Mouse (Mus musculus): ENCODE results near the gene Fbxo5.
A peak's percentile ranks its signal among the peaks of the same experiment; 100 is the strongest.

The Fbxo5 gene

GRCm38 (mm10) chr10:5805243-5805730 is at the start of gene Fbxo5:
Gene Fbxo5 (minus strand): TSS chr10:5805600.
- DNase-seq (ENCODE audit: low spot score in 2 of 2), result peak; percentile 93 to 97

GRCm38 (mm10) chr10:5853290-5853868 is 48.0 kb upstream of the Fbxo5 start:
- no peak for DNase-seq (ENCODE audit: low spot score in 2 of 2)

DNA sequence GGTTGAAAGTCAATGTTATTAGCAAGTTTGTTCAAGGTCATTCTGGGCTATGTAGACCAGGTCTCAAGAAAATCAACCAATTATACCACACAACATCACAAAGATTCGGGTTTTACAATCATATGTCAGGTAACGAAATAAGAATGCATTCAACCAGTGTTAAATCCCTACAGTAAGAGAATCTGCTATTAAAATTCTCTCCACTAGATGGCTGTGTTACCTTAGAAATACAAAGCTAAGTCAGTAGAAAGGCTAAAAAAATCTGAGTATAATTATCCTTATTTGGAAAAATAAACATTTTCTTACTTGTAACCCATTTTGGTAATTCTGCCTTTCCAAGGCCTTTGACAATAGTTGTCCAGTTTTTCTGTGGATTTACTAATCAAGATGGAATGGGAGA is 41.5 kb upstream of the Fbxo5 start:
- no peak for DNase-seq (ENCODE audit: low spot score in 2 of 2)

- no peak for DNase-seq (ENCODE audit: low spot score in 2 of 2)
Observed at GRCm38 (mm10) chr10:5841369-5841768, 36.0 kb upstream of the Fbxo5 start.

DNA sequence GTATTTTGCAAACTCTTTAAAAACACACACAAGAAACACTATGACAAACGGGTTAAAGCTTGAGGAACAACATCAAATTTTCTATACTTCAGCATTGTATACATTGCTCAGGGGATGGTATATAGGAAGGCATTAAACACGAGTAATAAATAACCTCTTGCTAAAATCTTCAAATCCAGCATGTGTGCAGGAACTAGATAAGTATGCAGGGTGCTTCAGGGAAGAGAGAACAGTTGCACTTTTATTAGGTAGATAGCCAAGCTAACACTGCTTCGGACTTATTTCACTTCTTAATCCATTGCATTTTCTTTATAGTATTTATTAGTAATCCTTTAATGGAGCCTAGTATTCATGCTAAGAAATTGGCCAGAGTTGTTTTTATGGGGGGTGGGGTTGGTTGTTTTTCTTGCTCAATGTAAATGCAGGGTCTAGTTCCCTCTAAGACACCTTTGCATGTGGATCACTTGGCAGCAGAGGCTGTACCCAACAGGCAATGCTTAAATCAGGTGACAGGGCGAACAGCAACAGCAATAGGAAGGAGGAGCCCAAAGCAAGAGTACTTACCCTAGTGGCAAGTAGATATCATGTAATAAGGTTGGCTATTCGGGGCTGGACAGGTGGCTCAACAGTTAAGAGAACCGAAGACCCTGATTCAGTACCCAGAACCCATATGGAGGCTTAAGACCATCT is 21.1 kb upstream of the Fbxo5 start:
- DNase-seq (ENCODE audit: low spot score in 2 of 2), result no peak

DNA sequence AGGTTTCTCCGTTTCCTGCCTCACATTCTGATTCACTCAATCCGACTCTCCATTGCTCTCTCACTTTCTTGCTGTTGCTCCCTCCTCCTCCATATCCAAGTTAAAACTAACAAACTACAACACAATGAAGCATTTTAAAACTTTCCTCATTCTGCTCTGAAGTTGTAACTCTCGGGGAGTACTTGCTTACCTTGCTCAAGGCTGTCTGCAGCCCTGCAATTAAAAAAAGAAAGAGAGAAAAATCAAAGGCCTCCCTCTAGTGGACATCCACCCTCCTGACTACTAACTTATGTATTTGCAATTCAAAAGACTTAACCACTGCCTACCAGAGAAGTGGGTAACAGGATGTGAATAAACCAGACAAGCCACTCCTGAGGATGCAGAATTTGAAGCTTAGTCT is 19.4 kb upstream of the Fbxo5 start:
- no peak for DNase-seq (ENCODE audit: low spot score in 2 of 2)

GRCm38 (mm10) chr10:5823740-5824491 is 18.5 kb upstream of the Fbxo5 start, which contains the start of gene Mtrf1l:
Gene Mtrf1l (minus strand): TSS chr10:5823910.
- peak; percentile 85 to 86 for DNase-seq (ENCODE audit: low spot score in 2 of 2)

DNA sequence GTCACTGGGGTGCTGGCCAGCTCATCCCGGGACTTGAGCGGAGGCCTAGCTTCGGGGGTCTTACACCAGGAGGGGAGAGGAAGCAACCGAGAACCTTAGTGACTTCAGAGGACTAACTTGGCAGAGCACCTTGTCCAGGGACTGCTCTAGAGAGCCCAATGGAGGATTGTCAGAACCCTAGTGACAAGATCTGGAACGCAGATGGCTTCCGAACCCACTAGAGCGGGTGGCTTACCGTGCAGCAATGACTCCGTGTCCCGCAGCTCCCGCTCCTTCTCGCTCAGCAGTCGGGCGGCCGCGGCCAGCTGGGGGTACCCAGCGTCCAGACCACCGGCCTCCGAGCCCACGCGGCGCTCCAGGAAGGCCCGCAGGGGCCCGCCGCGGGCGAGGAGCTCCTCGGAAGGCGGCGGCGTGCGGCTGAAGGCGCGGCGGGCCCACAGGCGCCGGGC is 17.9 kb upstream of the Fbxo5 start:
- DNase-seq (ENCODE audit: low spot score in 2 of 2), result peak in 1 of 2 experiments; percentile 14

GRCm38 (mm10) chr10:5818772-5819171 is 13.4 kb upstream of the Fbxo5 start:
- DNase-seq (ENCODE audit: low spot score in 2 of 2), result no peak

DNA sequence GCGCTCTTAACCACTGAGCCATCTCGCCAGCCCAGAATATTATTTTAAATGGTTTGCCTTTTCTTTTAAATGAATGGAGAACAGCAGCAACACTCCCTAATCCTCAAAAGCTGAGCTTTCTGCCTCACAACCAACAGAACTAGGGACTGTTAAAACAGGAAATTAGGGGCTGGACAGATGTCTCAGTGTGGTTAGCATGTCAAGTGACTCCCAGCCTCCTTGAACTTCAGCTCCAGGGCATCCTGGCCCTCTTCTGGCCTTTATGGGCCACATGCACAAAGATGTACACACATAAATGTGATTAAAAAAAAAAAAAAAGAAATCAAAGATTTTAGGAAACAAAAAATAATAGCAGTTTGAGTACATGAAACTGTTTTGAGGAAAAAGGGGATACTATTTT is 10.6 kb upstream of the Fbxo5 start:
- DNase-seq (ENCODE audit: low spot score in 2 of 2), result no peak

- no peak for DNase-seq (ENCODE audit: low spot score in 2 of 2)
Observed at GRCm38 (mm10) chr10:5813724-5814123, 8.3 kb upstream of the Fbxo5 start.

- no peak for DNase-seq (ENCODE audit: low spot score in 2 of 2)
Observed at GRCm38 (mm10) chr10:5807683-5808082, 2.3 kb upstream of the Fbxo5 start.

GRCm38 (mm10) chr10:5806996-5807395 is 1.6 kb upstream of the Fbxo5 start:
- DNase-seq (ENCODE audit: low spot score in 2 of 2), result no peak

GRCm38 (mm10) chr10:5806416-5806815 is 1.0 kb upstream of the Fbxo5 start:
- no peak for DNase-seq (ENCODE audit: low spot score in 2 of 2)

- DNase-seq (ENCODE audit: low spot score in 2 of 2), result peak; percentile 74 to 88
Observed at GRCm38 (mm10) chr10:5805731-5806307, 419 bp upstream of the Fbxo5 start.

DNA sequence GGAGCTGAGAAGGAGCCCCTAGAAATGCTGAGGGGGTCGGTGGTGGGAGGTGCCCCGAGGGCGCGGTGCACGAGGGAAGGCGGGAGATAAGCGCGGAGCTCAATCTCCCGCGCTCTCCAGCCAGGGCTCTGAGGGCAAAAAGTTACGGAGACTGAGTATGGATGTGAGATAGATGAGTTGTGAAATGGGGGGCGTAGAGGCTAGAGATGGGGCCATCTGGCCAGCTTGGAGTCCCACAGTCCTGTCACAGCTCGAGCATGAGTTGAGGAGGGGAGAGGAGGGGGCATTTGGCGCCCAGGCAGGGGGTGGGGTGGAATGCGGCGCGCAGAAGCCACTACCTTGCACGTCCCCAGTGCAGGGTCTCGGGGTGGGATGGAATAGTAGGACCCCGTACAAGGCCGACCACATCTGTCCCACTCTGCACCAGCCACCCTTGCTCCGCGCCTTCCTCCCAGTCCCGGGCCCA is 676 bp downstream of the Fbxo5 start:
- DNase-seq (ENCODE audit: low spot score in 2 of 2), result no peak

- DNase-seq (ENCODE audit: low spot score in 2 of 2), result no peak
Observed at GRCm38 (mm10) chr10:5803739-5804138, 1.7 kb downstream of the Fbxo5 start.

- no peak for DNase-seq (ENCODE audit: low spot score in 2 of 2)
Observed at GRCm38 (mm10) chr10:5802866-5803265, 2.5 kb downstream of the Fbxo5 start.

DNA sequence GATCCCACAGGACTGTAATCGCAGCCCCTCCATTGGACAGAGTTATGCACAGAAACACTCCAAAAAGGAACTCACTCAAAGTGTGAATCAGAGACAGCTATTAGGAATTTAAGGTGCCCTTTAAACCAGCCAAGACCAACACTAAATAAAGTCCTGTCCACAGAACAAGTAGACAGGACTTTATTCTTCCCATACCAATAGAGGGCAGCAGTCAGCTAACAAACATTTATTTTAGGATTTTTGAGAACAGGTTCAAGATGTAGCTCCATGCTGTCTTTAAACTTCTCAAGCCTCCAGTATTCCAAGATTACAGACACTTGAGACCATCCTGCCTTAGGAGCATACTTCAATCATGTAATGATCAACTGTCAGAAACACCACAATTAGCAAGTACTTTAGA is 4.9 kb downstream of the Fbxo5 start:
- no peak for DNase-seq (ENCODE audit: low spot score in 2 of 2)

GRCm38 (mm10) chr10:5798069-5798468 is 7.3 kb downstream of the Fbxo5 start:
- DNase-seq (ENCODE audit: low spot score in 2 of 2), result no peak

DNA sequence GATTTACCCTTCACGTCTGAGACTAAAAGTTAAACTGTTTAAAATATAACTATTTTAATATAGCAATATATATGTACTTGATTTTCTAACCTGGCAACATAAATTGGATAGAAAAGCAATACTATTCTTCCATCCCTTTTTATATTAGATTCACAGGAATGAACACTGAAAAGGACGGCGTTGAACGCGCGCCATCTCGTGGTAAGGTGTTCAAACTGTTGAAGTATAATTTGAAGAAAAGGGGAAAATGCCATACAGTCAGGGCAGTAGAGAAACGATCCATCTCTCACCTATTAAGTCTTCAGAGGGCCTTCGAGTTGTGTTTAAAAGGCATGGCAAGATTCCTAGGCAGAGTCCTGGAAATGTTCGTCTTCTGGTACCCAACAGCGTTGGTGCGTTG is 14.7 kb downstream of the Fbxo5 start:
- peak; percentile 22 to 44 for DNase-seq (ENCODE audit: low spot score in 2 of 2)

- no peak for DNase-seq (ENCODE audit: low spot score in 2 of 2)
Observed at GRCm38 (mm10) chr10:5786923-5787322, 18.5 kb downstream of the Fbxo5 start.
